Mouse (Mus musculus) ES-Bruce4 (cell line): ENCODE measurements around the gene Mmp21.

ENCODE experiments used
- CTCF ChIP-seq: IDR thresholded peaks from one replicate; pipeline ENCODE4 v1.8.1; 2011; ENCODE audit warnings: low read depth, low read length
- EP300 ChIP-seq: IDR thresholded peaks from 2 replicates; pipeline ENCODE4 v1.6.1; 2011; ENCODE audit warnings: low read depth, low read length; ENCODE audit not compliant: insufficient read depth
- POLR2A ChIP-seq: IDR thresholded peaks from one replicate; pipeline ENCODE4 v1.8.1; 2011; ENCODE audit warnings: low read length; ENCODE audit not compliant: insufficient read depth

- TF ChIP-seq CTCF: no peak
- no peak for TF ChIP-seq POLR2A
- TF ChIP-seq EP300: no peak
Measured at GRCm38 (mm10) chr7:133678716-133679115, 1.1 kb downstream of the Mmp21 start.
